Mouse (Mus musculus) liver, embryonic 14.5 days (tissue): ENCODE measurements around the gene Vmn2r54. TPM values are rescaled to one million over a fixed set of nuclear protein-coding genes. Genes with fewer than 3 reads are reported as not detected.
"Not testable (repeated sequence)": the region's sequence is repeated elsewhere in the genome, so short reads cannot be mapped to it uniquely, and the experiment has no call there.

Source experiments
- ATAC-seq: fragments of 200-750 bp; cut with Nextera tagmentation; 2 replicates; pipeline ENCODE4 v1.8.0; 2017; ENCODE audit warnings: moderate number of reproducible peaks, mild to moderate bottlenecking, moderate library complexity; ENCODE audit not compliant: insufficient read depth
- DNase-seq, 3 experiments: peaks; one replicate each; pipeline ENCODE4 v3.0.0-alpha.2; 2012 to 2013; ENCODE audit warnings: low read depth in 3 of 3, low spot score in 3 of 3
- H3K27ac ChIP-seq: fragments of 300-500 bp; sonication (generic); 2 replicates; pipeline ENCODE4 v1.5.1; 2014; ENCODE audit warnings: moderate library complexity, mild to moderate bottlenecking, control low read depth, inconsistent platforms
- H3K27me3 ChIP-seq: fragments of 300-500 bp; sonication (generic); 2 replicates; pipeline ENCODE4 v1.6.1; 2014; ENCODE audit warnings: mild to moderate bottlenecking, low read length, moderate library complexity; ENCODE audit not compliant: control insufficient read depth, insufficient read depth
- H3K36me3 ChIP-seq: fragments of 300-500 bp; sonication (generic); replicated peaks from 2 replicates; pipeline ENCODE4 v1.6.1; 2014; ENCODE audit warnings: low read depth; ENCODE audit not compliant: control insufficient read depth, insufficient read depth
- H3K4me1 ChIP-seq, 2 experiments: fragments of 200-500 bp in 1 of 2; fragments of 300-500 bp in 1 of 2; sonication (generic) in 1 of 2; replicated peaks; 2 replicates each; pipeline ENCODE4 v1.6.1; 2012 to 2014; ENCODE audit warnings: antibody characterized with exemption in 1 of 2, inconsistent platforms in 1 of 2, low read length in 1 of 2; ENCODE audit not compliant: control insufficient read depth in 2 of 2, insufficient read depth in 2 of 2
- H3K4me2 ChIP-seq: fragments of 300-500 bp; sonication (generic); 2 replicates; pipeline ENCODE4 v1.6.1; 2014; ENCODE audit warnings: low read depth, mild to moderate bottlenecking, control low read depth, moderate library complexity
- H3K4me3 ChIP-seq, 2 experiments: fragments of 200-500 bp in 1 of 2; fragments of 300-500 bp in 1 of 2; sonication (generic) in 1 of 2; 2 replicates each; pipeline ENCODE4 v1.5.1; 2012 to 2014; ENCODE audit warnings: low read depth in 2 of 2, low read length in 2 of 2, mild to moderate bottlenecking in 2 of 2, control low read depth in 1 of 2, inconsistent platforms in 1 of 2, moderate library complexity in 1 of 2; ENCODE audit not compliant: insufficient read depth in 1 of 2
- H3K9ac ChIP-seq: fragments of 300-500 bp; sonication (generic); replicated peaks from 2 replicates; pipeline ENCODE4 v1.6.1; 2014; ENCODE audit warnings: mild to moderate bottlenecking, control low read depth, moderate library complexity
- H3K9me3 ChIP-seq: fragments of 300-500 bp; sonication (generic); 2 replicates; pipeline ENCODE4 v1.6.1; 2016; ENCODE audit warnings: low read length, mixed read lengths; ENCODE audit not compliant: control insufficient read depth
- CTCF ChIP-seq: IDR thresholded peaks from 2 replicates; pipeline ENCODE4 v1.5.1; 2016; ENCODE audit warnings: antibody characterized with exemption, low read depth, control low read depth
- EP300 ChIP-seq: IDR thresholded peaks from 2 replicates; pipeline ENCODE4 v1.6.1; 2016; ENCODE audit warnings: antibody characterized with exemption, low read depth
- WGBS: fragments of 180-500 bp; shearing (Covaris S2); extraction: QIAGEN DNeasy Blood & Tissue Kit; methylation state at CpG from one replicate; pipeline ENCODE4 v1.1.7; 2014; ENCODE audit not compliant: insufficient replicate concordance; 5-methylcytosine and 5-hydroxymethylcytosine counted together
- polyA plus RNA-seq, 2 experiments: library from polyadenylated mRNA; depleted of rRNA in 1 of 2; stranded (reverse) in 1 of 2; unstranded in 1 of 2; fragments of >200 nt; fragmentation: Nextera tagmentation in 1 of 2; extraction: Ambion mirVana in 1 of 2; gene quantifications; 2 replicates each; pipeline versions ENCODE4 v1.2.1 to v1.2.3; 2012 to 2014

Vmn2r54 gene
- polyA plus RNA-seq (2012; rRNA removed) (not detected in 2 replicates), polyA plus RNA-seq (2014; fragmentation: Nextera tagmentation; extraction: Ambion mirVana) (not detected in 2 replicates)

DNA sequence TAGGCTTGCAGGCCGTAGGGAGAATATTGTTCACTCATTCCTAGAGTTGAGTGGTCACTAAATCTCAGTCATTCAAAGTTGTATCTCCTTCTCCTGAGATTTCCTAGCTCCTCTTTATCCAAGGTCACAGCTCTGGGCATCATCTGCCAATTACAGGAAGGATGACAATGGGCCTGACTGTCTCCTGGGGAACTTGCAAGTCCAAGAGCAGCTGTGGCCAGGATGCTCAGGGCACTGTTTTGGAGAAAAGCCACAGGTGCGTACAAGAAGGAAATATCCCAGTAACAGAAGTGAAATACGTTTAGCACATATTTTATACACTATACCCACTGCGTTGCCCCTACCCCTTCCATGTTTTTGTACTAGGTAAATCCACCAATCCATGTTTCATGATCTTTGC is at the start of gene Vmn2r54:
Vmn2r54 (minus strand) TSS at position 101 of the 400 bp plus-strand sequence.
- WGBS = 58% methylated on average over 3 of the region's 4 CpGs
- not testable (repeated sequence) for H3K4me3 ChIP-seq, H3K9me3 ChIP-seq

GRCm38 (mm10) chr7:12684903-12685302 is 44.8 kb upstream of the Vmn2r54 start, which contains the start of gene Vmn2r55:
Gene Vmn2r55, minus strand, starts transcription at chr7:12685003.
- not testable (repeated sequence) for H3K4me3 ChIP-seq, H3K27me3 ChIP-seq, ATAC-seq, H3K27ac ChIP-seq, H3K36me3 ChIP-seq, H3K9me3 ChIP-seq, H3K4me2 ChIP-seq, H3K9ac ChIP-seq, H3K4me1 ChIP-seq, DNase-seq
- 57% methylated on average over 3 of the region's 3 CpGs for WGBS

More for the DNA sequence above, at the start of gene Vmn2r54:
- not testable (repeated sequence) for DNase-seq, H3K27me3 ChIP-seq, H3K9ac ChIP-seq, ATAC-seq, H3K4me1 ChIP-seq, H3K27ac ChIP-seq, H3K4me2 ChIP-seq, H3K36me3 ChIP-seq

- H3K27me3 ChIP-seq = no peaks in the 10 kb centered on the region
- no peaks in the 10 kb centered on the region for H3K9me3 ChIP-seq
- no peak within 1 kb of the TSS for H3K4me2 ChIP-seq
- DNase-seq (no peak), ATAC-seq (no peak)
- H3K4me1 ChIP-seq = no peaks in the 10 kb centered on the region
- no peak within 1 kb of the TSS for H3K27ac ChIP-seq
- TF ChIP-seq CTCF (no peak), EP300 (no peak)
- no peak within 1 kb of the TSS for H3K9ac ChIP-seq
- no peak within 1 kb of the TSS for H3K4me3 ChIP-seq
- H3K36me3 ChIP-seq = no peaks in the 10 kb centered on the region
Measured at GRCm38 (mm10) chr7:12608688-12609087, 31.4 kb downstream of the Vmn2r54 start, which contains the start of gene Vmn2r53. Gene Vmn2r53, minus strand, starts transcription at chr7:12608788.

Other genes starting within 250 kb of the Vmn2r54 start
- gene Zfp551, start 217.6 kb downstream of the Vmn2r54 start, polyA plus RNA-seq (2012; rRNA removed) = 0.28 and 0.35 TPM in 2 replicates
- gene Zfp551, start 217.6 kb downstream of the Vmn2r54 start, polyA plus RNA-seq (2014; fragmentation: Nextera tagmentation; extraction: Ambion mirVana) = 0.55 and 1.1 TPM in 2 replicates
- 0.89 and 1.3 TPM in 2 replicates for gene Zfp606, start 162.0 kb downstream of the Vmn2r54 start, polyA plus RNA-seq (2012; rRNA removed)
- 3.3 and 3.6 TPM in 2 replicates for gene Zfp606, start 162.0 kb downstream of the Vmn2r54 start, polyA plus RNA-seq (2014; fragmentation: Nextera tagmentation; extraction: Ambion mirVana)
- gene 2900092C05Rik, start 127.8 kb downstream of the Vmn2r54 start, polyA plus RNA-seq (2012; rRNA removed) = not detected in 2 replicates
- gene 2900092C05Rik, start 127.8 kb downstream of the Vmn2r54 start, polyA plus RNA-seq (2014; fragmentation: Nextera tagmentation; extraction: Ambion mirVana) = not detected in 2 replicates
- not detected in 2 replicates for gene Vmn2r53, start 31.5 kb downstream of the Vmn2r54 start, polyA plus RNA-seq (2012; rRNA removed)
- gene Vmn2r53, start 31.5 kb downstream of the Vmn2r54 start, polyA plus RNA-seq (2014; fragmentation: Nextera tagmentation; extraction: Ambion mirVana) = not detected in 2 replicates
- not detected in 2 replicates for gene Vmn2r55, start 44.7 kb upstream of the Vmn2r54 start, polyA plus RNA-seq (2012; rRNA removed)
- gene Vmn2r55, start 44.7 kb upstream of the Vmn2r54 start, polyA plus RNA-seq (2014; fragmentation: Nextera tagmentation; extraction: Ambion mirVana) = not detected in 2 replicates
- gene Vmn2r56, start 94.7 kb upstream of the Vmn2r54 start, polyA plus RNA-seq (2012; rRNA removed) = not detected in 2 replicates
- not detected in 2 replicates for gene Vmn2r56, start 94.7 kb upstream of the Vmn2r54 start, polyA plus RNA-seq (2014; fragmentation: Nextera tagmentation; extraction: Ambion mirVana)
- 0.34 and 0.39 TPM in 2 replicates for gene Zscan18, start 163.3 kb upstream of the Vmn2r54 start, polyA plus RNA-seq (2012; rRNA removed)
- gene Zscan18, start 163.3 kb upstream of the Vmn2r54 start, polyA plus RNA-seq (2014; fragmentation: Nextera tagmentation; extraction: Ambion mirVana) = 0.16 and 0.37 TPM in 2 replicates
- gene Zfp329, start 178.5 kb upstream of the Vmn2r54 start, polyA plus RNA-seq (2012; rRNA removed) = 1.7 and 2.6 TPM in 2 replicates
- 1.4 and 1.5 TPM in 2 replicates for gene Zfp329, start 178.5 kb upstream of the Vmn2r54 start, polyA plus RNA-seq (2014; fragmentation: Nextera tagmentation; extraction: Ambion mirVana)
- gene Zfp110, start 194.4 kb upstream of the Vmn2r54 start, polyA plus RNA-seq (2012; rRNA removed) = 2.7 and 4.4 TPM in 2 replicates
- gene Zfp110, start 194.4 kb upstream of the Vmn2r54 start, polyA plus RNA-seq (2014; fragmentation: Nextera tagmentation; extraction: Ambion mirVana) = 8.5 and 12.0 TPM in 2 replicates
- gene Zfp128, start 240.9 kb upstream of the Vmn2r54 start, polyA plus RNA-seq (2012; rRNA removed) = 0.49 and 0.54 TPM in 2 replicates
- gene Zfp128, start 240.9 kb upstream of the Vmn2r54 start, polyA plus RNA-seq (2014; fragmentation: Nextera tagmentation; extraction: Ambion mirVana) = 0.39 and 1.0 TPM in 2 replicates